Mouse (Mus musculus) hindbrain, postnatal 0 days (tissue): ENCODE results near the gene Rbpjl. TPM values are rescaled to one million over a fixed set of nuclear protein-coding genes. Genes with fewer than 3 reads are reported as not detected.

ENCODE experiments used
- ATAC-seq: fragments of 200-750 bp; cut with Nextera tagmentation; 2 replicates; pipeline ENCODE4 v1.8.0; 2017; ENCODE audit warnings: mild to moderate bottlenecking, moderate TSS enrichment, moderate library complexity
- DNase-seq: peaks from one replicate; pipeline ENCODE4 v3.0.0-alpha.2; 2015; ENCODE audit warnings: low spot score
- H3K27ac ChIP-seq: fragments of 300-500 bp; sonication (generic); 2 replicates; pipeline ENCODE4 v1.5.1; 2014; ENCODE audit warnings: mild to moderate bottlenecking
- H3K27me3 ChIP-seq: fragments of 300-500 bp; sonication (generic); 2 replicates; pipeline ENCODE4 v1.6.1; 2014; ENCODE audit warnings: low read length, mixed read lengths; ENCODE audit not compliant: insufficient read depth
- H3K36me3 ChIP-seq: fragments of 300-500 bp; sonication (generic); 2 replicates; pipeline ENCODE4 v1.6.1; 2014; ENCODE audit warnings: low read length, mixed read lengths; ENCODE audit not compliant: insufficient read depth
- H3K4me1 ChIP-seq: fragments of 300-500 bp; sonication (generic); 2 replicates; pipeline ENCODE4 v1.6.1; 2014; ENCODE audit warnings: antibody characterized with exemption, low read length, mixed read lengths; ENCODE audit not compliant: insufficient read depth
- H3K4me2 ChIP-seq: fragments of 300-500 bp; sonication (generic); 2 replicates; pipeline ENCODE4 v1.6.1; 2014; ENCODE audit warnings: low read depth, mild to moderate bottlenecking, low read length, moderate library complexity, mixed read lengths
- H3K4me3 ChIP-seq: fragments of 300-500 bp; sonication (generic); 2 replicates; pipeline ENCODE4 v1.5.1; 2014; ENCODE audit warnings: low read length
- H3K9ac ChIP-seq: fragments of 300-500 bp; sonication (generic); replicated peaks from 2 replicates; pipeline ENCODE4 v1.6.1; 2014; ENCODE audit warnings: mild to moderate bottlenecking, low read length, moderate library complexity, mixed read lengths
- H3K9me3 ChIP-seq: fragments of 300-500 bp; sonication (generic); 2 replicates; pipeline ENCODE4 v1.6.1; 2016; ENCODE audit warnings: low read length, mixed read lengths
- CTCF ChIP-seq: IDR thresholded peaks from 2 replicates; pipeline ENCODE4 v1.5.1; 2016; ENCODE audit warnings: antibody characterized with exemption, control low read depth, low read depth
- WGBS: fragments of 180-500 bp; shearing (Covaris S2); extraction: QIAGEN DNeasy Blood & Tissue Kit; methylation state at CpG from one replicate; pipeline ENCODE4 v1.1.7; 2014; 5-methylcytosine and 5-hydroxymethylcytosine counted together
- polyA plus RNA-seq: library from polyadenylated mRNA; unstranded; fragments of >200 nt; fragmentation: Nextera tagmentation; extraction: Ambion mirVana; gene quantifications from 2 replicates; pipeline ENCODE4 v1.2.1, GENCODE M21; 2015
- total RNA-seq: library from RNA; depleted of rRNA; stranded (reverse); fragments of >200 nt; gene quantifications from 2 replicates; pipeline ENCODE4 v1.2.3, GENCODE M21; 2014

Rbpjl gene
- total and polyA plus RNA-seq, 2 experiments from 2014 or later = 0.14 TPM; not detected in 1

GRCm38 (mm10) chr2:164441731-164442130 is 38.8 kb downstream of the Rbpjl start:
- 36% methylated on average over 7 of the region's 7 CpGs for WGBS
- TF ChIP-seq CTCF = no peak
- peaks cover 17% of the 10 kb centered on the region for H3K4me1 ChIP-seq
- H3K4me2 ChIP-seq = peak overlapping the region; percentile 92
- no peaks in the 10 kb centered on the region for H3K36me3 ChIP-seq
- no peak for DNase-seq
- ATAC-seq = no peak
- H3K4me3 ChIP-seq = peak overlapping the region; percentile 52
- no peaks in the 10 kb centered on the region for H3K9me3 ChIP-seq
- H3K9ac ChIP-seq = peak overlapping the region; percentile 65; the same call in 1 of the 2 replicates
- H3K27me3 ChIP-seq = no peaks in the 10 kb centered on the region
- H3K27ac ChIP-seq = no peak overlapping the region; the same call in 1 of the 2 replicates

GRCm38 (mm10) chr2:164442315-164443050 is 39.5 kb downstream of the Rbpjl start:
- DNase-seq = no peak
- 4% methylated on average over 29 of the region's 29 CpGs for WGBS
- no peaks in the 10 kb centered on the region for H3K9me3 ChIP-seq
- no peak for TF ChIP-seq CTCF
- H3K9ac ChIP-seq = peak overlapping the region; percentile 65
- peaks cover 17% of the 10 kb centered on the region for H3K4me1 ChIP-seq
- H3K27ac ChIP-seq = peak overlapping the region; percentile 51; the same call in 1 of the 2 replicates
- peak; percentile 63 for ATAC-seq
- H3K36me3 ChIP-seq = no peaks in the 10 kb centered on the region
- H3K4me2 ChIP-seq = peak overlapping the region; percentile 92
- H3K27me3 ChIP-seq = no peaks in the 10 kb centered on the region
- peak overlapping the region; percentile 52 for H3K4me3 ChIP-seq

- Histone ChIP-seq H3K36me3 (no peaks in the 10 kb centered on the region), H3K9me3 (no peaks in the 10 kb centered on the region), H3K27me3 (no peaks in the 10 kb centered on the region), H3K4me1 (peaks cover 17% of the 10 kb centered on the region), H3K4me2 (peak overlapping the region; percentile 92), H3K9ac (peak overlapping the region; percentile 65), H3K4me3 (peak overlapping the region; percentile 52), H3K27ac (peak overlapping the region; percentile 51; the same call in 1 of the 2 replicates)
- peak; percentile 93 for ATAC-seq
- TF ChIP-seq CTCF = peak; percentile 51
- peak; percentile 84 for DNase-seq
- WGBS = under 1% methylated on average over 26 of the region's 26 CpGs
Observed at GRCm38 (mm10) chr2:164443051-164443437, 40.1 kb downstream of the Rbpjl start.

- peak within 1 kb of the TSS; percentile 52 for H3K4me3 ChIP-seq
- H3K4me2 ChIP-seq = peak within 1 kb of the TSS; percentile 92
- H3K27ac ChIP-seq = peak within 1 kb of the TSS; percentile 51; the same call in 1 of the 2 replicates
- 8% methylated on average over 18 of the region's 18 CpGs for WGBS
- no peaks in the 10 kb centered on the region for H3K36me3 ChIP-seq
- ATAC-seq (no peak), DNase-seq (peak; percentile 33)
- peak within 1 kb of the TSS; percentile 65 for H3K9ac ChIP-seq
- TF ChIP-seq CTCF = no peak
- no peaks in the 10 kb centered on the region for H3K27me3 ChIP-seq
- H3K9me3 ChIP-seq = no peaks in the 10 kb centered on the region
- H3K4me1 ChIP-seq = peaks cover 17% of the 10 kb centered on the region
Observed at GRCm38 (mm10) chr2:164443460-164444000, 40.6 kb downstream of the Rbpjl start, which contains the start of gene Sdc4. Gene Sdc4, minus strand, starts transcription at chr2:164443887.

- Histone ChIP-seq H3K4me2 (no peak overlapping the region), H3K27ac (no peak overlapping the region), H3K27me3 (no peaks in the 10 kb centered on the region), H3K4me1 (peaks cover 17% of the 10 kb centered on the region), H3K4me3 (no peak overlapping the region), H3K9me3 (no peaks in the 10 kb centered on the region), H3K36me3 (no peaks in the 10 kb centered on the region), H3K9ac (no peak overlapping the region)
- TF ChIP-seq CTCF = no peak
- ATAC-seq (no peak), DNase-seq (no peak)
- WGBS = 84% methylated on average over 2 of the region's 2 CpGs
Observed at GRCm38 (mm10) chr2:164444701-164445100, 41.8 kb downstream of the Rbpjl start.

GRCm38 (mm10) chr2:164445399-164446085 is 42.6 kb downstream of the Rbpjl start:
- Histone ChIP-seq H3K4me3 (no peak overlapping the region), H3K9ac (no peak overlapping the region), H3K36me3 (no peaks in the 10 kb centered on the region), H3K4me1 (peaks cover 17% of the 10 kb centered on the region), H3K27ac (no peak overlapping the region), H3K9me3 (no peaks in the 10 kb centered on the region), H3K27me3 (no peaks in the 10 kb centered on the region), H3K4me2 (no peak overlapping the region)
- ATAC-seq (no peak), DNase-seq (no peak)
- TF ChIP-seq CTCF = no peak
- WGBS = 90% methylated on average over 3 of the region's 3 CpGs
